Comparison of ENCODE assay signal across 10 mouse cellular contexts in the genomic region with DNA sequence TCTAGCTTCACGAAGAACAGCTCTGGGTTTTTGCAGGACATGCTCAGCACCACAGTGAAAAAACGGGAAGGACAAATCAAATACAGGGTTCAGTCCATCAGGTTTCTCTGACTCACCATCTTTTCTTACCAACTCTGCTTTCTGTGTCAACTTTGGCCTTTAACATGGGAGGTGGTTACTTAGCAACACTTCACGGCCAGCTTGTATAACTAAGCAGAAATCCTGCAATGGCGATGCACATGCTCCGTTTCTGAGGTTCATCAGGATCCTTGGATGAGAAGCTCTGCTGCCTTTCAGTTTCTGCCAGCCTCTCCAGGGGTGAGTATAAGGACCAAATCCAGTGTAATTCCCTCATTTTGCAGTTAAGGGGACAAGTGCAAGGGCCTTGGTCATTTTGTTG. TPM values are rescaled to one million over a fixed set of nuclear protein-coding genes. Genes with fewer than 3 reads are reported as not detected.
DNase-seq lines count a peak whose midpoint lies in the region; ATAC-seq and TF ChIP-seq lines count a peak whose summit lies in the region.
"Had no signal": no experiment of that assay in that cellular context is flagged by ENCODE, and none has a peak within 500 bp of the region (broad histone marks: within the 10 kb centered on the region; RNA-seq: fewer than 3 reads in every experiment).

Cmbl (plus strand) TSS at position 206 of the 400 bp plus-strand sequence.

- intact Hi-C loops in heart, adult 2 months (cut with DNase I): loop anchor here (5.0 kb wide), 1 partner anchor 33 kb away; the partner anchor contains the start of gene March6

- no peak within 1 kb of the TSS for H3K9ac ChIP-seq in heart, adult 2 months (ENCODE audit: low read depth, low read length)
- no peak within 1 kb of the TSS for H3K9ac ChIP-seq in heart, embryonic 11.5 days (ENCODE audit: low read depth, low read length)
- no peak within 1 kb of the TSS for H3K9ac ChIP-seq in midbrain, embryonic 15.5 days
- H3K9ac ChIP-seq in midbrain, embryonic 13.5 days (replicated peaks): no peak within 1 kb of the TSS
- no peak within 1 kb of the TSS for H3K9ac ChIP-seq in intestine, embryonic 14.5 days (ENCODE audit: low read length)
- no peak within 1 kb of the TSS for H3K9ac ChIP-seq in forebrain, embryonic 16.5 days (replicated peaks; ENCODE audit: low read depth, low read length)
- H3K9ac ChIP-seq: heart, embryonic 15.5 days; neural tube, embryonic 12.5 days had no signal

- TF ChIP-seq EP300 in heart, adult 2 months (IDR thresholded peaks at IDR 0.05; ENCODE audit: insufficient read depth, low read depth, low read length): no peak

- no peak within 1 kb of the TSS for H3K27ac ChIP-seq in heart, adult 2 months
- H3K27ac ChIP-seq in heart, embryonic 11.5 days (ENCODE audit: low read depth, low read length): no peak within 1 kb of the TSS
- no peak within 1 kb of the TSS for H3K27ac ChIP-seq in midbrain, embryonic 15.5 days
- no peak within 1 kb of the TSS for H3K27ac ChIP-seq in midbrain, embryonic 13.5 days
- no peak within 1 kb of the TSS for H3K27ac ChIP-seq in intestine, embryonic 14.5 days (ENCODE audit: low read depth)
- peak within 1 kb of the TSS; percentile 65 for H3K27ac ChIP-seq in small intestine, adult 2 months (ENCODE audit: insufficient read depth, low read depth, low read length)
- no peak within 1 kb of the TSS for H3K27ac ChIP-seq in forebrain, embryonic 16.5 days (ENCODE audit: low read length)
- H3K27ac ChIP-seq: heart, embryonic 15.5 days; neural tube, embryonic 12.5 days had no signal

- H3K27me3 ChIP-seq in heart, adult 2 months (ENCODE audit: control insufficient read depth, insufficient read depth, low read length): no peaks in the 10 kb centered on the region
- H3K27me3 ChIP-seq in heart, embryonic 11.5 days (ENCODE audit: control insufficient read depth, insufficient read depth, low read length): no peaks in the 10 kb centered on the region
- no peaks in the 10 kb centered on the region for H3K27me3 ChIP-seq in midbrain, embryonic 15.5 days (replicated peaks)
- H3K27me3 ChIP-seq in midbrain, embryonic 13.5 days: no peaks in the 10 kb centered on the region; the same call in 1 of the 2 replicates
- H3K27me3 ChIP-seq in intestine, embryonic 14.5 days (replicated peaks; ENCODE audit: control insufficient read depth, insufficient read depth, low read length): no peaks in the 10 kb centered on the region
- H3K27me3 ChIP-seq in small intestine, adult 2 months (ENCODE audit: control insufficient read depth, insufficient read depth, low read length): no peaks in the 10 kb centered on the region
- no peaks in the 10 kb centered on the region for H3K27me3 ChIP-seq in forebrain, embryonic 16.5 days (replicated peaks; ENCODE audit: control insufficient read depth, insufficient read depth, low read length)
- H3K27me3 ChIP-seq: heart, embryonic 15.5 days; neural tube, embryonic 12.5 days had no signal

- no peaks in the 10 kb centered on the region for H3K9me3 ChIP-seq in heart, embryonic 11.5 days (replicated peaks; ENCODE audit: control insufficient read depth, low read length)
- no peaks in the 10 kb centered on the region for H3K9me3 ChIP-seq in midbrain, embryonic 15.5 days
- no peaks in the 10 kb centered on the region for H3K9me3 ChIP-seq in midbrain, embryonic 13.5 days
- no peaks in the 10 kb centered on the region for H3K9me3 ChIP-seq in intestine, embryonic 14.5 days (ENCODE audit: control insufficient read depth, low read length)
- no peaks in the 10 kb centered on the region for H3K9me3 ChIP-seq in forebrain, embryonic 16.5 days (ENCODE audit: control insufficient read depth, low read length)
- H3K9me3 ChIP-seq: heart, embryonic 15.5 days had no signal

- H3K4me2 ChIP-seq in heart, embryonic 11.5 days: no peak within 1 kb of the TSS
- no peak within 1 kb of the TSS for H3K4me2 ChIP-seq in midbrain, embryonic 15.5 days
- H3K4me2 ChIP-seq in midbrain, embryonic 13.5 days (replicated peaks): no peak within 1 kb of the TSS
- no peak within 1 kb of the TSS for H3K4me2 ChIP-seq in intestine, embryonic 14.5 days (ENCODE audit: low read length)
- H3K4me2 ChIP-seq in forebrain, embryonic 16.5 days (ENCODE audit: low read length): no peak within 1 kb of the TSS
- H3K4me2 ChIP-seq: neural tube, embryonic 12.5 days had no signal

- 86% methylated on average over 5 of the region's 5 CpGs for WGBS in heart, adult 2 months
- 76% methylated on average over 5 of the region's 5 CpGs for WGBS in heart, embryonic 11.5 days (ENCODE audit: insufficient replicate concordance)
- 66% methylated on average over 5 of the region's 5 CpGs for WGBS in midbrain, embryonic 15.5 days
- WGBS in midbrain, embryonic 13.5 days: 67% methylated on average over 5 of the region's 5 CpGs
- 59% methylated on average over 5 of the region's 5 CpGs for WGBS in intestine, embryonic 14.5 days
- 48% methylated on average over 5 of the region's 5 CpGs for WGBS in small intestine, adult 2 months
- WGBS in forebrain, embryonic 16.5 days: 67% methylated on average over 5 of the region's 5 CpGs

- TF ChIP-seq CTCF in heart, adult 2 months (IDR thresholded peaks at IDR 0.05): no peak
- TF ChIP-seq CTCF in small intestine, adult 2 months (IDR thresholded peaks at IDR 0.05; ENCODE audit: extremely low read depth, insufficient read length, insufficient replicate concordance, low read depth, low read length): no peak

- no peak within 1 kb of the TSS for H3K4me3 ChIP-seq in heart, adult 2 months
- H3K4me3 ChIP-seq in heart, embryonic 11.5 days (ENCODE audit: low read depth, low read length): no peak within 1 kb of the TSS
- H3K4me3 ChIP-seq in midbrain, embryonic 15.5 days: no peak within 1 kb of the TSS
- no peak within 1 kb of the TSS for H3K4me3 ChIP-seq in midbrain, embryonic 13.5 days (replicated peaks)
- no peak within 1 kb of the TSS for H3K4me3 ChIP-seq in intestine, embryonic 14.5 days (ENCODE audit: low read depth, low read length)
- H3K4me3 ChIP-seq in small intestine, adult 2 months (ENCODE audit: low read depth, low read length): no peak within 1 kb of the TSS
- H3K4me3 ChIP-seq in forebrain, embryonic 16.5 days (replicated peaks; ENCODE audit: low read length): no peak within 1 kb of the TSS
- H3K4me3 ChIP-seq: heart, embryonic 15.5 days; neural tube, embryonic 12.5 days had no signal

- H3K4me1 ChIP-seq in heart, adult 2 months (ENCODE audit: control insufficient read depth, insufficient read depth, low read length): peaks cover 4% of the 10 kb centered on the region
- H3K4me1 ChIP-seq in heart, embryonic 11.5 days (ENCODE audit: control insufficient read depth, insufficient read depth, low read length): peaks cover 23% of the 10 kb centered on the region
- no peaks in the 10 kb centered on the region for H3K4me1 ChIP-seq in midbrain, embryonic 15.5 days
- H3K4me1 ChIP-seq in midbrain, embryonic 13.5 days (replicated peaks): 0 out of 2 replicates have a peak, but pooled peaks cover 4% of the 10 kb centered on the region
- H3K4me1 ChIP-seq in intestine, embryonic 14.5 days (replicated peaks; ENCODE audit: control insufficient read depth, insufficient read depth, low read length): peaks cover 19% of the 10 kb centered on the region
- peaks cover 19% of the 10 kb centered on the region for H3K4me1 ChIP-seq in small intestine, adult 2 months (ENCODE audit: control insufficient read depth, insufficient read depth, insufficient read length, low read length)
- H3K4me1 ChIP-seq in forebrain, embryonic 16.5 days (replicated peaks; ENCODE audit: control insufficient read depth, insufficient read depth, low read length): no peaks in the 10 kb centered on the region

- no peak for TF ChIP-seq POLR2A in heart, adult 2 months (IDR thresholded peaks at IDR 0.05; ENCODE audit: insufficient read depth, low read depth, low read length)
- TF ChIP-seq POLR2A in small intestine, adult 2 months (IDR thresholded peaks at IDR 0.05; ENCODE audit: low read depth, low read length): no peak

- no peaks in the 10 kb centered on the region for H3K36me3 ChIP-seq in heart, adult 2 months (ENCODE audit: control insufficient read depth, insufficient read depth, low read length)
- H3K36me3 ChIP-seq in heart, embryonic 11.5 days (ENCODE audit: control insufficient read depth, insufficient read depth, low read length): no peaks in the 10 kb centered on the region
- H3K36me3 ChIP-seq in midbrain, embryonic 15.5 days (replicated peaks): no peaks in the 10 kb centered on the region
- H3K36me3 ChIP-seq in midbrain, embryonic 13.5 days: no peaks in the 10 kb centered on the region
- no peaks in the 10 kb centered on the region for H3K36me3 ChIP-seq in intestine, embryonic 14.5 days (ENCODE audit: control insufficient read depth, insufficient read depth, low read length)
- no peaks in the 10 kb centered on the region for H3K36me3 ChIP-seq in small intestine, adult 2 months (ENCODE audit: control insufficient read depth, insufficient read depth, low read length)
- no peaks in the 10 kb centered on the region for H3K36me3 ChIP-seq in forebrain, embryonic 16.5 days (ENCODE audit: control insufficient read depth, insufficient read depth)
- H3K36me3 ChIP-seq: heart, embryonic 15.5 days; neural tube, embryonic 12.5 days had no signal

- no peak for ATAC-seq in heart, embryonic 11.5 days (replicated peaks; ENCODE audit: insufficient number of reproducible peaks, low FRiP score, low TSS enrichment)
- no peak for ATAC-seq in midbrain, embryonic 15.5 days (replicated peaks)
- ATAC-seq in midbrain, embryonic 13.5 days: no peak
- no peak for ATAC-seq in intestine, embryonic 14.5 days (replicated peaks; ENCODE audit: low FRiP score, low TSS enrichment, low read depth)
- ATAC-seq in forebrain, embryonic 16.5 days: no peak
- ATAC-seq in cerebellum, adult (ENCODE audit: insufficient number of reproducible peaks, low FRiP score, low TSS enrichment): no peak

- DNase-seq in heart, adult 2 months: no peak
- no peak for DNase-seq in intestine, embryonic 14.5 days (ENCODE audit: low spot score)

- H3K79me2 ChIP-seq in heart, adult 2 months (replicated peaks; ENCODE audit: control insufficient read depth, insufficient read depth, low read length): no peaks in the 10 kb centered on the region

RNA-seq across cellular contexts. Expression of gene Cmbl, which starts in this region (rescaled TPM):
- total RNA-seq in heart, adult 2 months (2021): 10 to 100 TPM; 27.1 to 30.7 TPM
- 49.6 and 70.3 TPM in 2 replicates for polyA plus RNA-seq in heart, adult 2 months (2012; rRNA removed)
- 6.6 and 8.5 TPM in 2 replicates for polyA plus RNA-seq in heart, embryonic 11.5 days (2014; fragmentation: Nextera tagmentation; extraction: Ambion mirVana)
- 14.3 and 15.7 TPM in 2 replicates for polyA plus RNA-seq in midbrain, embryonic 15.5 days (2015; fragmentation: Nextera tagmentation; extraction: Ambion mirVana)
- 3.1 and 4.0 TPM in 2 replicates for polyA plus RNA-seq in midbrain, embryonic 13.5 days (2015; fragmentation: Nextera tagmentation; extraction: Ambion mirVana)
- polyA plus RNA-seq in intestine, embryonic 14.5 days (2014; fragmentation: Nextera tagmentation; extraction: Ambion mirVana): 10.0 and 12.0 TPM in 2 replicates
- 56.5 and 140 TPM in 2 replicates for polyA plus RNA-seq in small intestine, adult 2 months (2012; rRNA removed)
- polyA plus RNA-seq in forebrain, embryonic 16.5 days (2015; fragmentation: Nextera tagmentation; extraction: Ambion mirVana): 8.6 and 8.9 TPM in 2 replicates
